Mouse (Mus musculus) ES-E14 (cell line): ENCODE data around the gene Otub2.

Experiments used
- CHD2 ChIP-seq: IDR thresholded peaks from 2 replicates; pipeline ENCODE4 v1.6.1; 2014; ENCODE audit warnings: mild to moderate bottlenecking, low read depth, low read length, inconsistent platforms
- HCFC1 ChIP-seq: IDR thresholded peaks from 2 replicates; pipeline ENCODE4 v1.6.1; 2012; ENCODE audit warnings: low read length, inconsistent platforms, borderline replicate concordance; ENCODE audit not compliant: insufficient read depth
- MAFK ChIP-seq: IDR thresholded peaks from 2 replicates; pipeline ENCODE4 v1.6.1; 2014; ENCODE audit warnings: mild to moderate bottlenecking, low read depth, low read length, inconsistent platforms; ENCODE audit not compliant: insufficient read depth
- ZC3H11A ChIP-seq: IDR thresholded peaks from 2 replicates; pipeline ENCODE4 v1.6.1; 2012; ENCODE audit warnings: low read depth, mild to moderate bottlenecking, inconsistent platforms, low read length, borderline replicate concordance

GRCm38 (mm10) chr12:103445060-103445459 lies 56.6 kb downstream of the Otub2 start:
- TF ChIP-seq CHD2 (no peak), ZC3H11A (no peak), HCFC1 (no peak), MAFK (no peak)
